28 mouse cellular contexts compared by ENCODE assay signal in genomic region chr5:137642886-137643285, GRCm38 (mm10). TPM values are rescaled to one million over a fixed set of nuclear protein-coding genes. Genes with fewer than 3 reads are reported as not detected.
"Had no signal": no experiment of that assay in that cellular context is flagged by ENCODE, and none has a peak within 500 bp of the region (broad histone marks: within the 10 kb centered on the region; RNA-seq: fewer than 3 reads in every experiment).

No protein-coding gene starts in this region.

- H3K9me3 ChIP-seq: heart, embryonic 10.5 days; heart, embryonic 13.5 days; heart, embryonic 15.5 days; hindbrain, embryonic 10.5 days; hindbrain, embryonic 12.5 days; intestine, embryonic 15.5 days; limb, embryonic 10.5 days; limb, embryonic 12.5 days; liver, embryonic 12.5 days had no signal

- H3K4me3 ChIP-seq: heart, embryonic 10.5 days; heart, embryonic 13.5 days; heart, embryonic 15.5 days; hindbrain, embryonic 10.5 days; hindbrain, embryonic 12.5 days; intestine, embryonic 15.5 days; layer of hippocampus, adult 2 months; left cerebral cortex, adult 2 months; limb, embryonic 10.5 days; limb, embryonic 12.5 days; liver, embryonic 12.5 days had no signal

- DNase-seq: gastrocnemius, adult 2 months; gastrocnemius, postnatal 10 days; gastrocnemius, postnatal 25 days; heart, adult 18-20 months; heart, postnatal 14 days; heart, postnatal 36 days; kidney, adult 18-20 months; kidney, adult 8-10 months; kidney, postnatal 10 days; kidney, postnatal 4 days had no signal

- H3K4me2 ChIP-seq: heart, embryonic 13.5 days; heart, embryonic 15.5 days; hindbrain, embryonic 12.5 days; hindbrain, embryonic 14.5 days; intestine, embryonic 15.5 days; limb, embryonic 12.5 days; liver, embryonic 12.5 days had no signal

- H3K9ac ChIP-seq: heart, embryonic 13.5 days; heart, embryonic 15.5 days; hindbrain, embryonic 12.5 days; hindbrain, embryonic 14.5 days; intestine, embryonic 15.5 days; limb, embryonic 12.5 days; liver, embryonic 12.5 days; liver, embryonic 14.5 days had no signal

- H3K27ac ChIP-seq: gastrocnemius, adult 2 months; heart, embryonic 10.5 days; heart, embryonic 13.5 days; heart, embryonic 15.5 days; hindbrain, embryonic 10.5 days; hindbrain, embryonic 12.5 days; hindbrain, embryonic 14.5 days; intestine, embryonic 15.5 days; layer of hippocampus, adult 2 months; left cerebral cortex, adult 2 months; limb, embryonic 10.5 days; limb, embryonic 12.5 days; liver, embryonic 12.5 days; liver, embryonic 14.5 days had no signal

- ATAC-seq: inflammation-experienced regulatory T-cells, adult 6 months; intestine, embryonic 15.5 days; liver, embryonic 12.5 days had no signal

RNA-seq across cellular contexts. Expression of gene Irs3, which starts 2.6 kb away (rescaled TPM):
- total RNA-seq: granulocyte monocyte progenitor cell, adult 5-6 weeks; layer of hippocampus, postnatal 25 days; liver, adult 2 months had no signal
- polyA plus RNA-seq: heart, embryonic 13.5 days; inflammation-experienced regulatory T-cells, adult 6 months had no signal

RNA-seq across cellular contexts. Expression of gene Fbxo24, which starts 14.1 kb away (rescaled TPM):
- total RNA-seq: granulocyte monocyte progenitor cell, adult 5-6 weeks; liver, adult 2 months had no signal
- polyA plus RNA-seq: kidney, embryonic 14.5 days had no signal
